Mouse (Mus musculus) forebrain, embryonic 13.5 days (tissue): ENCODE measurements around the gene Rab11fip3. TPM values are rescaled to one million over a fixed set of nuclear protein-coding genes. Genes with fewer than 3 reads are reported as not detected.

Experiments
- ATAC-seq: fragments of 200-750 bp; cut with Nextera tagmentation; 2 replicates; pipeline ENCODE4 v1.8.0; 2017
- H3K27ac ChIP-seq: fragments of 300-500 bp; sonication (generic); 2 replicates; pipeline ENCODE4 v1.5.1; 2015; ENCODE audit warnings: inconsistent platforms, mild to moderate bottlenecking, moderate library complexity
- H3K27me3 ChIP-seq: fragments of 300-500 bp; sonication (generic); 2 replicates; pipeline ENCODE4 v1.6.1; 2015; ENCODE audit warnings: mild to moderate bottlenecking, inconsistent platforms
- H3K36me3 ChIP-seq: fragments of 300-500 bp; sonication (generic); 2 replicates; pipeline ENCODE4 v1.6.1; 2015; ENCODE audit warnings: mild to moderate bottlenecking, inconsistent platforms; ENCODE audit not compliant: poor library complexity, severe bottlenecking
- H3K4me1 ChIP-seq: fragments of 300-500 bp; sonication (generic); 2 replicates; pipeline ENCODE4 v1.6.1; 2015; ENCODE audit warnings: inconsistent platforms
- H3K4me2 ChIP-seq: fragments of 300-500 bp; sonication (generic); 2 replicates; pipeline ENCODE4 v1.6.1; 2015; ENCODE audit warnings: inconsistent platforms, mild to moderate bottlenecking, moderate library complexity
- H3K4me3 ChIP-seq: fragments of 300-500 bp; sonication (generic); 2 replicates; pipeline ENCODE4 v1.5.1; 2015; ENCODE audit warnings: mild to moderate bottlenecking, inconsistent platforms
- H3K9ac ChIP-seq: fragments of 300-500 bp; sonication (generic); 2 replicates; pipeline ENCODE4 v1.6.1; 2015; ENCODE audit warnings: mild to moderate bottlenecking, inconsistent platforms
- H3K9me3 ChIP-seq: fragments of 300-500 bp; sonication (generic); replicated peaks from 2 replicates; pipeline ENCODE4 v1.6.1; 2016; ENCODE audit warnings: inconsistent platforms
- WGBS: fragments of 180-500 bp; shearing (Covaris S2); methylation state at CpG from one replicate; pipeline ENCODE4 v1.1.7; 2015; 5-methylcytosine and 5-hydroxymethylcytosine counted together
- polyA plus RNA-seq: library from polyadenylated mRNA; unstranded; fragments of >200 nt; fragmentation: Nextera tagmentation; extraction: Ambion mirVana; gene quantifications from 2 replicates; pipeline ENCODE4 v1.2.1, GENCODE M21; 2015

Gene Rab11fip3
- polyA plus RNA-seq, 1 experiment from 2014 or later, result 24.4 TPM

GRCm38 (mm10) chr17:25979829-25980738 lies 89.3 kb downstream of the Rab11fip3 start:
- ATAC-seq, result no peak
- WGBS, result 93% methylated on average over 5 of the region's 5 CpGs
- H3K27me3 ChIP-seq, result no peaks in the 10 kb centered on the region
- no peak overlapping the region for H3K4me2 ChIP-seq
- no peak overlapping the region for H3K4me3 ChIP-seq
- H3K36me3 ChIP-seq, result 0 out of 2 replicates have a peak, but pooled peaks cover 11% of the 10 kb centered on the region
- no peak overlapping the region for H3K27ac ChIP-seq
- H3K4me1 ChIP-seq, result peaks cover 24% of the 10 kb centered on the region
- H3K9me3 ChIP-seq, result no peaks in the 10 kb centered on the region
- H3K9ac ChIP-seq, result no peak overlapping the region

GRCm38 (mm10) chr17:25970954-25971707 lies 98.2 kb downstream of the Rab11fip3 start:
- ATAC-seq, result no peak
- no peak overlapping the region for H3K9ac ChIP-seq
- peak overlapping the region; percentile 40 for H3K27ac ChIP-seq
- 85% methylated on average over 4 of the region's 4 CpGs for WGBS
- no peaks in the 10 kb centered on the region for H3K9me3 ChIP-seq
- H3K4me2 ChIP-seq, result no peak overlapping the region
- H3K4me3 ChIP-seq, result no peak overlapping the region
- H3K27me3 ChIP-seq, result no peaks in the 10 kb centered on the region
- H3K4me1 ChIP-seq, result no peaks in the 10 kb centered on the region
- H3K36me3 ChIP-seq, result peaks cover 2% of the 10 kb centered on the region; the same call in 1 of the 2 replicates

GRCm38 (mm10) chr17:25970448-25970847 lies 98.9 kb downstream of the Rab11fip3 start:
- Histone ChIP-seq H3K4me3 (no peak overlapping the region), H3K36me3 (peaks cover 2% of the 10 kb centered on the region; the same call in 1 of the 2 replicates), H3K9ac (no peak overlapping the region), H3K27ac (peak overlapping the region; percentile 40; the same call in 1 of the 2 replicates), H3K4me2 (no peak overlapping the region), H3K4me1 (no peaks in the 10 kb centered on the region), H3K27me3 (no peaks in the 10 kb centered on the region), H3K9me3 (no peaks in the 10 kb centered on the region)
- ATAC-seq, result no peak
- 93% methylated on average over 9 of the region's 9 CpGs for WGBS

- H3K9me3 ChIP-seq, result no peaks in the 10 kb centered on the region
- 69% methylated on average over 1 of the region's 1 CpGs for WGBS
- H3K4me1 ChIP-seq, result no peaks in the 10 kb centered on the region
- H3K4me2 ChIP-seq, result no peak overlapping the region
- no peak overlapping the region for H3K9ac ChIP-seq
- H3K27me3 ChIP-seq, result no peaks in the 10 kb centered on the region
- no peak overlapping the region for H3K4me3 ChIP-seq
- ATAC-seq, result no peak
- no peak overlapping the region for H3K27ac ChIP-seq
- peaks cover 21% of the 10 kb centered on the region for H3K36me3 ChIP-seq
These were observed 101.2 kb downstream of the Rab11fip3 start for GRCm38 (mm10) chr17:25968176-25968575.

GRCm38 (mm10) chr17:25967652-25968051 lies 101.7 kb downstream of the Rab11fip3 start:
- Histone ChIP-seq H3K36me3 (peaks cover 26% of the 10 kb centered on the region), H3K9ac (no peak overlapping the region), H3K27me3 (no peaks in the 10 kb centered on the region), H3K27ac (no peak overlapping the region), H3K4me3 (no peak overlapping the region), H3K9me3 (no peaks in the 10 kb centered on the region), H3K4me2 (no peak overlapping the region), H3K4me1 (no peaks in the 10 kb centered on the region)
- no peak for ATAC-seq
- 82% methylated on average over 3 of the region's 3 CpGs for WGBS

GRCm38 (mm10) chr17:25964271-25964670 lies 105.1 kb downstream of the Rab11fip3 start:
- 91% methylated on average over 7 of the region's 7 CpGs for WGBS
- Histone ChIP-seq H3K4me3 (no peak overlapping the region), H3K9me3 (no peaks in the 10 kb centered on the region), H3K4me2 (no peak overlapping the region), H3K27ac (no peak overlapping the region), H3K4me1 (no peaks in the 10 kb centered on the region), H3K27me3 (no peaks in the 10 kb centered on the region), H3K9ac (no peak overlapping the region), H3K36me3 (peaks cover 53% of the 10 kb centered on the region)
- no peak for ATAC-seq

GRCm38 (mm10) chr17:25962413-25962905 lies 106.9 kb downstream of the Rab11fip3 start:
- Histone ChIP-seq H3K4me1 (no peaks in the 10 kb centered on the region; the same call in 1 of the 2 replicates), H3K4me3 (no peak overlapping the region), H3K9me3 (no peaks in the 10 kb centered on the region), H3K4me2 (no peak overlapping the region), H3K27me3 (no peaks in the 10 kb centered on the region), H3K9ac (no peak overlapping the region), H3K27ac (no peak overlapping the region), H3K36me3 (peaks cover 71% of the 10 kb centered on the region)
- no peak for ATAC-seq
- WGBS, result 93% methylated on average over 7 of the region's 7 CpGs

- Histone ChIP-seq H3K9me3 (no peaks in the 10 kb centered on the region), H3K9ac (no peak overlapping the region), H3K4me3 (no peak overlapping the region), H3K4me1 (no peaks in the 10 kb centered on the region; the same call in 1 of the 2 replicates), H3K27ac (no peak overlapping the region), H3K4me2 (no peak overlapping the region), H3K27me3 (no peaks in the 10 kb centered on the region), H3K36me3 (peaks cover 75% of the 10 kb centered on the region)
- WGBS, result 99% methylated on average over 5 of the region's 5 CpGs
- ATAC-seq, result no peak
These were observed 107.8 kb downstream of the Rab11fip3 start for GRCm38 (mm10) chr17:25961566-25961965.

GRCm38 (mm10) chr17:25959630-25960467 lies 109.5 kb downstream of the Rab11fip3 start:
- Histone ChIP-seq H3K36me3 (peaks cover 71% of the 10 kb centered on the region), H3K4me1 (no peaks in the 10 kb centered on the region; the same call in 1 of the 2 replicates), H3K9ac (no peak overlapping the region), H3K4me2 (no peak overlapping the region), H3K27me3 (no peaks in the 10 kb centered on the region), H3K9me3 (no peaks in the 10 kb centered on the region), H3K27ac (no peak overlapping the region), H3K4me3 (no peak overlapping the region)
- ATAC-seq, result no peak
- WGBS, result 93% methylated on average over 23 of the region's 23 CpGs

GRCm38 (mm10) chr17:25958771-25959494 lies 110.4 kb downstream of the Rab11fip3 start:
- peaks cover 3% of the 10 kb centered on the region for H3K27me3 ChIP-seq
- H3K4me1 ChIP-seq, result no peaks in the 10 kb centered on the region; the same call in 1 of the 2 replicates
- 90% methylated on average over 11 of the region's 11 CpGs for WGBS
- no peak overlapping the region for H3K27ac ChIP-seq
- no peak overlapping the region for H3K4me3 ChIP-seq
- no peak overlapping the region for H3K4me2 ChIP-seq
- H3K9ac ChIP-seq, result no peak overlapping the region
- no peak for ATAC-seq
- H3K36me3 ChIP-seq, result peaks cover 62% of the 10 kb centered on the region
- no peaks in the 10 kb centered on the region for H3K9me3 ChIP-seq

GRCm38 (mm10) chr17:25957586-25958051 lies 111.7 kb downstream of the Rab11fip3 start:
- ATAC-seq, result no peak
- no peak overlapping the region for H3K4me2 ChIP-seq
- H3K4me3 ChIP-seq, result no peak overlapping the region
- H3K4me1 ChIP-seq, result no peaks in the 10 kb centered on the region; the same call in 1 of the 2 replicates
- no peak overlapping the region for H3K27ac ChIP-seq
- no peaks in the 10 kb centered on the region for H3K9me3 ChIP-seq
- peaks cover 15% of the 10 kb centered on the region for H3K27me3 ChIP-seq
- peaks cover 48% of the 10 kb centered on the region for H3K36me3 ChIP-seq
- H3K9ac ChIP-seq, result peak overlapping the region; percentile 12; the same call in 1 of the 2 replicates
- 83% methylated on average over 14 of the region's 14 CpGs for WGBS
